Mouse (Mus musculus): ENCODE results near the gene Recql5. TPM values are rescaled to one million over a fixed set of nuclear protein-coding genes. Genes with fewer than 3 reads are reported as not detected.

Recql5 gene
- total RNA-seq, 2 experiments from 2014 or later, result 5.4 to 9.1 TPM

GRCm38 (mm10) chr11:115939690-115940329 is 6.5 kb upstream of the Recql5 start:
- peak; percentile 61 for DNase-seq

GRCm38 (mm10) chr11:115933747-115934110 is 452 bp upstream of the Recql5 start:
- no peak for DNase-seq

DNA sequence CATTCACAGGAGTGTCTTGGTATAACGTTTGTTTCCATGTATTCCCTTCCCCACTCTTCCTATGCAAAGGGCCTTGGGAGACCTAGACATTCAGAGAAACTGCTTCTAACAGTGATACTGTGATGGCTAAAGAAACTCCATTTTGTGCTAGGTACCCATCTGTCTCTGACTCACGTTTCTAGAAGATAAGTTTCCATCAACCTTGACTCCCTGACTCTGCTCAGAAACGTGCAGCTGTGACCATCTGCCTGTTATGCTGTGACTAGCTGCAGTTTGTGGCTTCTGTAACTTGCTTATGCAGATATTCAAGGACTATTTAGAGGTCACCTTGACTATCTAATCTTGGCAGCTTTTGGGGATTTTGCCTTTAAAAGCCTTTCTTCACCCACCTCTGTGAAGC is 2.0 kb downstream of the Recql5 start:
- no peak for DNase-seq

DNA sequence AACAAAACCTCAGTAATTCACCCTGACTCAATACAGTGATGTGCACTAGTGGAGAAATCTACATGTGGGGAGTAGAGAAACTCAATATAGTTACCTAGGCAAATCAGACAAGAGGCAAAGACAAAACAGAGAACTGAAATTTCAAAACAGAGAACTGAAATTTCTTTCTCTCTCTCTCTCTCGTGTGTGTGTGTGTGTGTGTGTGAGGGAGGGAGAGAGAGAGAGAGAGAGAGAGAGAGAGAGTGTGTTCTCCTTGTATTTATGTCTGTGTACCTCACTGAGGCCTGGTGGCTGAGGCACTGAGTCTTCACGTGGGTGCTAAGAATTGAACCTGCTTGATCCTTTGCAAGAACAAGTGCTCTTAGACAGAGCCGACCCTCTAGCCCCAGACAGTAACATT is 3.5 kb downstream of the Recql5 start:
- DNase-seq, result no peak

DNA sequence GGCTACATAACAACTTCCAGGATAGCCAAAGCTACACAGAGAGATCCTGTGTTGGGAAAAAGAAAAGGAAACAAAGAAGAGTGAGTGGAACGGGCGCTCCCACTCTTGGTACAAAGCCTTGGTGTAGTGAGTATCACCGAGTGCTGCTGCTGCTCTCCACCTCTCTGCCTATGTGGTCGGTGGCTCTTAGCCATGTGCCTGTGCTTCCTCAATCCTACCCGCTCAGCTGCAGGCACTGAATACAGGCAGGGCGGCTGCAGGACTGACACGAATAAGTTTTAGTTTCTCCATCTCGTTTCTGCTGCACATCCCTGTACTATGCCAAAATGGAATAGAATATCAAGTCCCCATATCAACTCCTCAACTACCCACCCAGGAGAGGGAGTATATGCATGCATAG is 4.2 kb downstream of the Recql5 start:
- DNase-seq, result no peak

- DNase-seq, result no peak
Observed at GRCm38 (mm10) chr11:115921986-115922385, 11.3 kb downstream of the Recql5 start.

GRCm38 (mm10) chr11:115920110-115920818 is 13.0 kb downstream of the Recql5 start:
- peak; percentile 35 for DNase-seq

GRCm38 (mm10) chr11:115919073-115919472 is 14.2 kb downstream of the Recql5 start:
- no peak for DNase-seq

- DNase-seq, result no peak
Observed at GRCm38 (mm10) chr11:115918637-115919036, 14.6 kb downstream of the Recql5 start.

GRCm38 (mm10) chr11:115916579-115916978 is 16.7 kb downstream of the Recql5 start:
- no peak for DNase-seq

DNA sequence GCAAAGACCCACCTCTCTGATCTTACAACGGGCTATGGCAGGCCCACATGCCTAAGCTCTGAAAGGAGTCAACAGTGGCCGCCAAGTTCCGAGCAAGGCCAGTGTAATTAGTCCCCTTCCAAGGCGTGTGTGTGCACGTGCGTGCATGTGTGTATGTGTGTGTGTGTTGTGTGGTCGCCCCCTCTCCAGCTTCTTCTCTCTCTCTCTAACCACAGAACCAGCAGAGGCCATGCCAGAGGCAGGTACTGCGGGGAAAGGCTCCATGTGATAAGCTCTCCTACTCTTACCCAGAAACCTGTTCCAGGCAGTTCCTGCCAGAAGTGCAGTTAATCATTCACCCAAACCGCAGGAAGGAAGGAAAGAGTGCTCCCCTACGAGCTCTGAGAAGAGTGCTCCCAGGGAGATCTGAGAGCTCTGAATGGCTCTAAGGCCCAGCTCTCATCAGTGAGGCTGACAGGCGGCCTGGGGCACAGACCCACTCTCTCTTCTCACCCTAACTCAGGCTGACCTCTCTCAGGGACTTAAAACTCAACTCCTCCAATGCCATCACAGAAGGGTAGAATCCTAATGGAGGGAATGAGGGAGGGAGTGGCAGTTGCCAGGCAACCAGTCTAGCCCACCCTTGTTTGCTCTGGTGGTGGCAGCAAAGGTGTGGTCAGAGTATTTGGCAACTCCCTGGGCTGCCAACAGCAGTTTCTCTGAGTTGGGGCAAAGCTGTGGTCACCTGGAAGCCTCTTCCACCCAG is 21.5 kb downstream of the Recql5 start, which contains the start of gene Smim6:
Gene Smim6, plus strand, starts transcription at position 386 of the 745 bp plus-strand sequence.
- no peak for DNase-seq

DNA sequence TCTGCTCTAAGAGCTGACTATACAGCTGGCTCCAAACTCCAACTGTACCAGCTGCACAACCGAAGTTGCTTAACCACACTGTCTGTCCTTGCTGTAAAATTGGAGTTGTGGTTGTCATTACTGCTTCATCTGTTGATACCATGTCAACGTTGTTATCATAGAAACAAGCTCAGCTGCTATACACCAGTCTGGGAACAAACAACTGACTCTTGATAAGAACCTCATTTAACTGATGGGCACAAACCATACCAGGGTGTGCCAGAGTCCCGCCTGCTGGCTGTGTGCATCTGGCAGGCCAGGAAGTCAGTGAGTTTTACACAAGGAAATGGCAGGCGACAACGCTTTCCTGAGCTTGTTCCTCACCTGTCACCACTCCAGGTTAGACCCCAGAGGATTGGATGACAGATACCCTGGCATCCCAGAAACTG is 22.1 kb downstream of the Recql5 start:
- DNase-seq, result no peak

GRCm38 (mm10) chr11:115906521-115906920 is 26.8 kb downstream of the Recql5 start:
- no peak for DNase-seq

- DNase-seq, result no peak
Observed at GRCm38 (mm10) chr11:115906116-115906515, 27.2 kb downstream of the Recql5 start.

DNA sequence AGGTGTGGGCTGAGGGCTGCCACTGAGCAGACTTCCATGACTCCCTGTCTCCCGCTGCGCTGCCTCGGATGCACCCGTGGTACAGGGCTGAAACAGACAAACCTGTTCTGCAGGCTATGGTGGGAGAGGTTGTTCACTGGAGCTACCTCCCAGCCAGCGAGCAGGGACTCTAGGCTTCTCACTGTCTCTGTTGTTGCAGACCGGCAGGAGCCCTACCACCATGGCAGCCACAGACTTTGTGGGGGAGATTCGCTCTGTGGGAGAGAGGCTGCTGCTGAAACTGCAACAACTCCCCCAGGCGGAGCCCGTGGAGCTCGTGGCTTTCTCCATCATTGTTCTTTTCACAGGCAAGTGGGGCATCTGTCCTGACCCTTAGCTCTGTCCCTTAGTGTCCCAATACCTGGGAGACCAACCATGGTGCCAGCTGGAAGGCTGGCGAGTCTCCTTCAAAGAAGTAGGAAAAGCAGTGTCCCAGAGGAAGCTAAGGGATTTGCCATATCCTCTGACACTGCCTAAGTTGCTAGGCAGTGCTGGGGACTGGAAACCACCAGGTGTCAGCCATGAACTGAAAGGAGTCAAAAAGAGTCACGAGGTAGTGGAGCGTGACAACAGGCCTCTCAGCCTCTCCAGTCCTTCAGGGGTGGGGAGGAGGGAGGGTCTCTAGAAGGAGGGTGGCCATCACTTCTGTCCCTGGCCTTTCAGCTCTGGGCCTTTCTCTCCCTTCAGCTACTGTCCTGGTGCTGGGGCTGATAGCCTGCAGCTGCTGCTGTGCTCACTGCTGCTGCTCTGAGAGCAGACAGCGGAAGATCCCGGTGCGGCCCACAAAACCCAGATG is 28.1 kb downstream of the Recql5 start:
- no peak for DNase-seq

- DNase-seq, result no peak
Observed at GRCm38 (mm10) chr11:115904231-115904955, 28.9 kb downstream of the Recql5 start.

GRCm38 (mm10) chr11:115903384-115904230 is 29.7 kb downstream of the Recql5 start:
- no peak for DNase-seq

DNA sequence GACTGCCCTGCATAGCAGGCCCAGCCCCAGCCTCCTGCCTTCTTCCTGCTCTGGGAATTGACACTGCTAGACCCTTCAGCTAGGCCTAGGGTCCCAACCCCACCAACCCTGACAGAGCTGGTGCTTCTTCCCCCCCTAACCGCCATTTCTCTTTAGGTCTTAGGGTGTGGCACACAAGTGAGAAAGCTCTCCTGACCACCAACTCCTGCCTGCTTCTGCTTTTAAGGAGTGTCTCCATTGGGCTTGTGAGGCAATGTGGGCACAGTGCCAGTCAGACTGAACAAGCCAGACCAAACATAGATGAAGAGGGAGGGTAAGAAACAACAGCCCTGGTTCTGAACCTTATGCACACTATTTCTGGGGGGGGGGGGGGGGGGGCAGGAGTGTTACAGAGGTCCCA is 30.4 kb downstream of the Recql5 start:
- DNase-seq, result peak; percentile 53

- DNase-seq, result no peak
Observed at GRCm38 (mm10) chr11:115902177-115902576, 31.1 kb downstream of the Recql5 start.

DNA sequence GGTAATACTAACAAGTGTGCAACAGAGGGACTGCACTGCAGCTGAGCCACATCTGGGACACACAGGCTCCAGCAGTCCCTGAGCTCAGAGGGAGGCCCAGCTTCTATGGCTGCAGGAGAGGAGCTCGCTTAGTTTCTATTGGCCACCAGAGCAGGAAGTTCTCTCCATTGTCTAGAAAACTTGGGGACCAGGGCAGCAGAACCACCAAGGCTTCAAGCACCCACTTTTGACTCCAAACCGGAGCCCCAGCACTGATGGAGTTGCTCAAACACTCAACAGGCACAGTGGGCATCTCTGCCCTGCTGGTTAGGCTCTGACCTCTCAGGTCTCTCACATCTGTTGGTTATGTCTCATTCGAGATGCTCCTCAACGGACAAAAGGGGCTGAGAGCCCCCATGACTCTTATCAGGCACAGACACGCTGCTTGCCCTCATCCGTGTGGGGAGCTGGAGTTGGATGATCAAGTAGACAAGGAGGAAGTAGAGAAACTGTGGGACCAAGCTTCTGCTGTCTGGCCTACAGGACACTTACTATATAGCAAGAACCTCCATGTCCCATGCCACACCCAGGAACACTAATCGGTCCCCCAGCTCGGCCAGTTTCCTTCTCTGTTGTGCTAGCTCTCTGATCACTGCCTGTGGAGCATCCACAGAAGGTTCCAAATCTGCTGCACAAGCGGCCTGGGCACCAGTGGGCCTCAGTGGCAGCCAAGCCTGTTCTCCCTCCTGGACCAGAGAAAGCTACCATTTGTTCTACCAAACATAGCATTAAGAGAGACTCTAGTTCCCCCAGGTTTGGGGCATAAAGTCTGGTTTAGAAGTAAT is 31.7 kb downstream of the Recql5 start:
- no peak for DNase-seq

Data from gastrocnemius, postnatal 10 days (tissue).